Mouse (Mus musculus): ENCODE measurements around the gene Wdfy4. TPM values are rescaled to one million over a fixed set of nuclear protein-coding genes. Genes with fewer than 3 reads are reported as not detected.

Gene Wdfy4
- total RNA-seq, 2 experiments from 2014 or later, result 3.9 to 4.6 TPM

DNA sequence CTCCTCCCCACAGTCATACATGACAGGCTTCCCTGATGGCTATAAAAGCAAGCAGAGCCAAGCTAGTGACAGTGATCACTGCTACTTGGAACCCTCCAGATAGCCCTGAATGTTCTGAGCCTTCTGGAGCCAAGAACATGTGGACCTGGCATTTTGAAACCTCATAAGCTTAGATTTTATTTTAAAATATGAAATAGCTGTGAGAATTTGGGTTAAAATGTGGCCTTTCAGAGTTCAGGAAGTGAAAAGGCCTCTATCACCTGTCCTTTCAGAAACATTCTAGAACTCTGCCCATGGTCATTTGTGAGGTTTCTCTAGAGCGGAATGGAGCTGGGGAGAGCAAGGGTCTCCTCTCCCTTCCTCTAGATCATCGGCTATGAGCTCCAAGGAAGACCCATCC, 194.2 kb downstream of the Wdfy4 start, which contains the start of gene Lrrc18:
Gene Lrrc18 (plus strand): TSS at position 301 of the 400 bp plus-strand sequence.
- no peak for DNase-seq (ENCODE audit: low spot score in 2 of 2)

DNA sequence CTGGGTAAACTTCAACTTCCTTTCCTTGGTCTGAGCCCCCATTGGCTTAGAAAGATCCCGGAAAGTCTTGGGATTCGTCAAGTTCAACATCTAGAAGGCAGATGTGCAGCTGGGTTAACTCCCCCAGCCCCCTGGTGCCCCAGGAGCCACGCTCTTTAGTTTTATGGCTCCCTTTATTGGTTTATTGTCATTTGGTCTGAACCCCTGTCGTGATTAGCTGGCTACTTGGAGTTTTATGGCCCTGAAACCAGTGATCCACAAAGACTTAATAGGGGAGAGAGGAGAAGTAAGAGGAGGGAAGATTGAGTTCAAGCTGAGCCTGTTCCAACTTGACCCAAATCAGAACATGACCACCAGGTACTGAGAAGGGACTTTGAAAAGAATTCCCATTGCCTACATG, 198.6 kb downstream of the Wdfy4 start:
- no peak for DNase-seq (ENCODE audit: low spot score in 2 of 2)

- DNase-seq (ENCODE audit: low spot score in 2 of 2), result peak in 1 of 2 experiments; percentile 47
Observed at GRCm38 (mm10) chr14:32984176-32984738, 201.1 kb downstream of the Wdfy4 start.

DNA sequence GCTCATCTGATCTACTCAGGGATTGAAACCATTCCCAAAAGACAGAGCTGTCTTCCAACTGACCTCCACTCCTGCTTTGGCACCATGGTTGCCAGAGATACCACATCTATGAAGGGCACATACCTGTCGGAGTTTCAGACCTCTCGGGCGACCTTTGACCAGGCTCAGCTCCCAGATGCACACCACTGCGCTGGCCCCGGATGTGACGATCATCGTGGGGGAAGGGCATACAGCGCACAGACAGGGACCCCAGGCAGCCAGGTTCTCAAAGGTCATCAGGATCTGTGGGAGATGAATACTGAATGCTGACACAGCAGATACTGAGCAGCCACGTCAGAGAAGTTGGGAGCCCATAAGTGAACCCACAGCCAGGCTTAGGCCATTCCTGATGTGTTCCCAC, 214.6 kb downstream of the Wdfy4 start:
- no peak for DNase-seq (ENCODE audit: low spot score in 2 of 2)

- no peak for DNase-seq (ENCODE audit: low spot score in 2 of 2)
Observed at GRCm38 (mm10) chr14:32964742-32965141, 220.6 kb downstream of the Wdfy4 start.

DNA sequence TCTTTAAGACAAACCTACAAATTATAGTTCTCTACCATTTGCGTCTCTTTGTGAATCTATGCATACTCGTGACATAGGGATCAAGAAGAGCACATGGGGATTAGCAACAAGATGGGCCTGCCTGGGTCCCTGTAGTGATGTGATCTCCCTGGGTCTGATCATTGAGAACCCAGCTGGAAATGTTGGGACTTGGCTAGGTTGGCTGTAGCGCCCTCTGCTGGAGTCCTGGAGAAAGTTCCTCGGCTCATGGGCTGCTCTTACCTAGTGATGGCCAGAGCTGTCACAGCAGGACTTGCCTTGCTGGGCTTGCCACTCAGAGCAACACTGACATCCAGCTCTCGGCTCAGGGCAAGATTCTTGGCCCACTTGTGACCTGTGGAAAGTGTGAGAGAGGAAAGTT, 224.8 kb downstream of the Wdfy4 start:
- peak; percentile 62 to 73 for DNase-seq (ENCODE audit: low spot score in 2 of 2)

DNA sequence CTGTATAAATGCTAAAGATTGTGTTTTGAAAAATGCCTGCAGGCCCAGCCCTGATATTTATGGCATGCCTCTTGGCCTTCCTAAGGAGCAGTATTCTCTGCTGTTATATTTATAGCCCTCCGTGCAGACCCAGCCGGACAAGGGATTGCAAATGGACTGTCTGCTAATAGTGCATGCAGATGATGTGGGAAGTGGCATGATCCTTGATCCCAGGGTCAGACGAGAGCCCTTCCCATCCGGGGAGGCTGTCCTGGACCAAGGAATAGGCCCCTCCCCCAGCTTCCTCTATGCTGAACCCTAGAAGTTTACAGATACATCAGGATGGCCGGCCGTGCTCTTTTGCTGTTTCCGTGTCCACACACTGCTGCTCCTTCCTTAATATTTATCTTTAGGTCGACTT, 226.6 kb downstream of the Wdfy4 start:
- DNase-seq (ENCODE audit: low spot score in 2 of 2), result no peak

- peak; percentile 31 to 62 for DNase-seq (ENCODE audit: low spot score in 2 of 2)
Observed at GRCm38 (mm10) chr14:32956486-32956885, 228.8 kb downstream of the Wdfy4 start.

- DNase-seq (ENCODE audit: low spot score in 2 of 2), result peak; percentile 65 to 80
Observed at GRCm38 (mm10) chr14:32950312-32951301, 234.7 kb downstream of the Wdfy4 start.

- no peak for DNase-seq (ENCODE audit: low spot score in 2 of 2)
Observed at GRCm38 (mm10) chr14:32947512-32947911, 237.8 kb downstream of the Wdfy4 start.

- DNase-seq (ENCODE audit: low spot score in 2 of 2), result no peak
Observed at GRCm38 (mm10) chr14:32939217-32939616, 246.1 kb downstream of the Wdfy4 start.

GRCm38 (mm10) chr14:32934064-32934463, 251.2 kb downstream of the Wdfy4 start:
- no peak for DNase-seq (ENCODE audit: low spot score in 2 of 2)

DNA sequence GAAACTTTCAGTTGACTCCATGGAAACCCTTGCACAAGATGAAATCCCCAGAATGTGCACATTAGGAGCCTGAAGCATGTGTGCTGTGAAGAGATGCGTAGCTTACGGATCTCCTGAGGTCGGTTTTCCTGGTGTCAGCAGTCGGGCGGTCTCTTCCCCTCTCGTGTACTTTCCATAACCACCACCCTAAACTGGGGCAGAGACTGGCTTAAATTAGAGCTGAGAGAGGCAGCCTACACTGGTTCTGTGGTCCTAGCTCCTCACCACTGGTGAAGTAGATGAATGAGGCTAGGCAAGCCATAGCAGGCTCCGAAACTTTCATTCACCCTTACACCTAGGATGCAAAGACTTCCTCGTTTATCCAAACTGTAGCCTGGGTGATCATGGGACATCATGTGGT, 253.1 kb downstream of the Wdfy4 start:
- no peak for DNase-seq (ENCODE audit: low spot score in 2 of 2)

GRCm38 (mm10) chr14:32931709-32932108, 253.6 kb downstream of the Wdfy4 start:
- DNase-seq (ENCODE audit: low spot score in 2 of 2), result no peak

- no peak for DNase-seq (ENCODE audit: low spot score in 2 of 2)
Observed at GRCm38 (mm10) chr14:32923871-32924270, 261.4 kb downstream of the Wdfy4 start.

GRCm38 (mm10) chr14:32917919-32918318, 267.4 kb downstream of the Wdfy4 start:
- no peak for DNase-seq (ENCODE audit: low spot score in 2 of 2)

GRCm38 (mm10) chr14:32915360-32915759, 269.9 kb downstream of the Wdfy4 start:
- no peak for DNase-seq (ENCODE audit: low spot score in 2 of 2)

DNA sequence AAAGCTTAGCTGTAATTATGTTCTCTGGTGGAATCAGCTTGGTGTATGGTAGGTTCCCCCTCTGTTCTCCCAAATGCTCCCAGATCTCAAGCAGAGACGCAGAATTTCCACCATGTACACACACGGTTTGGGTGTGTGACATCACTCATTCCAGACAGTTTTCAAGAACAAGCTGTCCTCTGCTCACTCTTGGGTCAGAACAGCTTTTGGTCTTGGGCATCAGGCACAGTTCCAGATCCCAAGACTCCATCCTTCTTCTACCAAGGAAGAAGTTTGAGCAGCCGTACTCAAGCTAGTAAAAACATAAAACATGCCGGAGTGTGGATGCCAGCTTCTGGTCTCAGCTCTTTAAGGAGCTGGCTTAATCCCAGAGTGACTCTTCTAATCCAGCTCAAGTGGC, 274.1 kb downstream of the Wdfy4 start:
- no peak for DNase-seq (ENCODE audit: low spot score in 2 of 2)

Measured in gastrocnemius, postnatal 4 days (tissue).